Mouse (Mus musculus) testis, adult 2 months (tissue): ENCODE results near the gene Rfesd.

ENCODE experiments used
- CTCF ChIP-seq: fragments of 200-500 bp; IDR thresholded peaks from 2 replicates; pipeline ENCODE4 v1.5.1; 2012; ENCODE audit warnings: low read depth, mild to moderate bottlenecking, inconsistent platforms, low read length, moderate library complexity; ENCODE audit not compliant: control insufficient read depth, insufficient read depth, insufficient replicate concordance
- POLR2A ChIP-seq: fragments of 200-500 bp; IDR thresholded peaks from 2 replicates; pipeline ENCODE4 v1.6.1; 2012; ENCODE audit warnings: low read depth, mild to moderate bottlenecking, inconsistent platforms, low read length, moderate library complexity; ENCODE audit not compliant: control insufficient read depth

- TF ChIP-seq POLR2A (no peak), CTCF (no peak)
Measured at GRCm38 (mm10) chr13:76055391-76056232, 37.1 kb upstream of the Rfesd start.
